Mouse (Mus musculus): ENCODE data around the gene I830077J02Rik. TPM values are rescaled to one million over a fixed set of nuclear protein-coding genes. Genes with fewer than 3 reads are reported as not detected.
A peak's percentile ranks its signal among the peaks of the same experiment; 100 is the strongest.

The I830077J02Rik gene
- 2.4 and 2.9 TPM in 2 replicates for polyA plus RNA-seq (2015; fragmentation: Nextera tagmentation; extraction: Ambion mirVana)

GRCm38 (mm10) chr3:105932240-105933071 lies at the start of gene I830077J02Rik:
TSS of gene I830077J02Rik (minus strand) at chr3:105932664.
- 25% methylated on average over 8 of the region's 8 CpGs for WGBS (ENCODE audit: insufficient replicate concordance)
- Histone ChIP-seq H3K27ac (ENCODE audit: low read length) (peak within 1 kb of the TSS; percentile 31; the same call in 1 of the 2 replicates), H3K36me3 (ENCODE audit: control insufficient read depth, insufficient read depth) (peaks cover under 1% of the 10 kb centered on the region; the same call in 1 of the 2 replicates), H3K4me2 (ENCODE audit: low read depth, low read length) (no peak within 1 kb of the TSS; the same call in 1 of the 2 replicates), H3K4me3 (ENCODE audit: low read depth, low read length) (peak within 1 kb of the TSS; percentile 38), H3K27me3 (ENCODE audit: control insufficient read depth, insufficient read depth, low read depth, low read length) (no peaks in the 10 kb centered on the region), H3K9me3 (replicated peaks; ENCODE audit: control insufficient read depth, low read length) (no peaks in the 10 kb centered on the region), H3K4me1 (ENCODE audit: control insufficient read depth, low read depth, low read length) (no peaks in the 10 kb centered on the region; the same call in 1 of the 2 replicates), H3K9ac (ENCODE audit: low read depth, low read length) (no peak within 1 kb of the TSS)
- ATAC-seq (ENCODE audit: low read depth): peak; percentile 30

GRCm38 (mm10) chr3:105974174-105974573 lies 41.7 kb upstream of the I830077J02Rik start:
- no peaks in the 10 kb centered on the region for H3K4me1 ChIP-seq (ENCODE audit: control insufficient read depth, low read depth, low read length)
- H3K27ac ChIP-seq (ENCODE audit: low read length): no peak overlapping the region
- H3K4me3 ChIP-seq (ENCODE audit: low read depth, low read length): no peak overlapping the region
- ATAC-seq (ENCODE audit: low read depth): peak; percentile 47; the same call in 1 of the 2 replicates
- H3K9ac ChIP-seq (ENCODE audit: low read depth, low read length): no peak overlapping the region
- no peak overlapping the region for H3K4me2 ChIP-seq (ENCODE audit: low read depth, low read length)
- WGBS (ENCODE audit: insufficient replicate concordance): 70% methylated on average over 2 of the region's 2 CpGs
- no peaks in the 10 kb centered on the region for H3K9me3 ChIP-seq (replicated peaks; ENCODE audit: control insufficient read depth, low read length)
- H3K27me3 ChIP-seq (ENCODE audit: control insufficient read depth, insufficient read depth, low read depth, low read length): no peaks in the 10 kb centered on the region
- H3K36me3 ChIP-seq (ENCODE audit: control insufficient read depth, insufficient read depth): no peaks in the 10 kb centered on the region

GRCm38 (mm10) chr3:105973411-105973810 lies 40.9 kb upstream of the I830077J02Rik start, which contains the start of gene Ovgp1:
TSS of gene Ovgp1 (plus strand) at chr3:105973711.
- 61% methylated on average over 3 of the region's 3 CpGs for WGBS (ENCODE audit: insufficient replicate concordance)
- no peaks in the 10 kb centered on the region for H3K27me3 ChIP-seq (ENCODE audit: control insufficient read depth, insufficient read depth, low read depth, low read length)
- H3K9me3 ChIP-seq (replicated peaks; ENCODE audit: control insufficient read depth, low read length): no peaks in the 10 kb centered on the region
- no peak within 1 kb of the TSS for H3K27ac ChIP-seq (ENCODE audit: low read length)
- no peak within 1 kb of the TSS for H3K4me3 ChIP-seq (ENCODE audit: low read depth, low read length)
- no peaks in the 10 kb centered on the region for H3K4me1 ChIP-seq (ENCODE audit: control insufficient read depth, low read depth, low read length)
- no peak for ATAC-seq (ENCODE audit: low read depth)
- H3K4me2 ChIP-seq (ENCODE audit: low read depth, low read length): no peak within 1 kb of the TSS
- no peak within 1 kb of the TSS for H3K9ac ChIP-seq (ENCODE audit: low read depth, low read length)
- H3K36me3 ChIP-seq (ENCODE audit: control insufficient read depth, insufficient read depth): peaks cover 5% of the 10 kb centered on the region

DNA sequence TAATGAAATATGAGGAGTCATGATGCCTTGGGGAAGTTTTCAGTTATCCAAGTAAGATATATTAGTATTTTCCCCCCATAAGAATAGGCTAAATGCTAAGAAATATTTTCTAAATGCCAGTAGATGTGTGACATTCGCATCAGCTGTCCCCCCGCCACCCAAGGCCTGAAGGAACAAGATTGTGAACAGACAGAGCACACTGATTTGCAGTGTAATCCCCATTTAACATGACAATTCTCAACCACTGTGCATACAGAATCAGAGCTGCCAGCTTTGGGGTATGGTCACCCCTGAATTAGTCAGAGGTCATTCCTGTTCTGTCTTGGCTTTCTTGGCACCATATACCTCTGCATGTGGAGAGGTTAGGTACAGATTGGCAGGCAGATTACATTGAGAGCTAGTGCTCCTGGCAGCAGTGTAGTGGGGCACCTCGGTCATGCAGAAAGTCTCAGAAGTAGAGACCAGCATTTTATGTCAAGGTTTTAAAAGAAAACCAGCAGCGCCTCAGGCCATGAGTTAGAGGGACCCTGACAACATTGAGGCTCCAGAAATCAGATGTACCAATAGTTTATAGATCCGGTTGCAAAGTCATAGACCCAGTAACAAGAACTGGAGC lies 39.5 kb upstream of the I830077J02Rik start:
- Histone ChIP-seq H3K27me3 (ENCODE audit: control insufficient read depth, insufficient read depth, low read depth, low read length) (no peaks in the 10 kb centered on the region), H3K4me3 (ENCODE audit: low read depth, low read length) (no peak overlapping the region), H3K36me3 (ENCODE audit: control insufficient read depth, insufficient read depth) (peaks cover 12% of the 10 kb centered on the region), H3K9ac (ENCODE audit: low read depth, low read length) (no peak overlapping the region), H3K4me1 (ENCODE audit: control insufficient read depth, low read depth, low read length) (no peaks in the 10 kb centered on the region), H3K4me2 (ENCODE audit: low read depth, low read length) (no peak overlapping the region), H3K9me3 (replicated peaks; ENCODE audit: control insufficient read depth, low read length) (no peaks in the 10 kb centered on the region), H3K27ac (ENCODE audit: low read length) (no peak overlapping the region)
- 70% methylated on average over 5 of the region's 5 CpGs for WGBS (ENCODE audit: insufficient replicate concordance)
- no peak for ATAC-seq (ENCODE audit: low read depth)

- H3K4me3 ChIP-seq (ENCODE audit: low read depth, low read length): no peak overlapping the region
- no peak overlapping the region for H3K27ac ChIP-seq (ENCODE audit: low read length)
- ATAC-seq (ENCODE audit: low read depth): no peak
- no peaks in the 10 kb centered on the region for H3K27me3 ChIP-seq (ENCODE audit: control insufficient read depth, insufficient read depth, low read depth, low read length)
- H3K4me2 ChIP-seq (ENCODE audit: low read depth, low read length): no peak overlapping the region
- no peak overlapping the region for H3K9ac ChIP-seq (ENCODE audit: low read depth, low read length)
- no peaks in the 10 kb centered on the region for H3K9me3 ChIP-seq (replicated peaks; ENCODE audit: control insufficient read depth, low read length)
- H3K4me1 ChIP-seq (ENCODE audit: control insufficient read depth, low read depth, low read length): peaks cover 16% of the 10 kb centered on the region
- 90% methylated on average over 2 of the region's 2 CpGs for WGBS (ENCODE audit: insufficient replicate concordance)
- peaks cover 31% of the 10 kb centered on the region for H3K36me3 ChIP-seq (ENCODE audit: control insufficient read depth, insufficient read depth)
Observed at GRCm38 (mm10) chr3:105960700-105961099, 28.2 kb upstream of the I830077J02Rik start.

GRCm38 (mm10) chr3:105959999-105960398 lies 27.5 kb upstream of the I830077J02Rik start, which contains the start of gene Atp5f1:
TSS of gene Atp5f1 (minus strand) at chr3:105960099.
- no peak for ATAC-seq (ENCODE audit: low read depth)
- Histone ChIP-seq H3K4me3 (ENCODE audit: low read depth, low read length) (peak within 1 kb of the TSS; percentile 94), H3K4me1 (ENCODE audit: control insufficient read depth, low read depth, low read length) (peaks cover 16% of the 10 kb centered on the region), H3K36me3 (ENCODE audit: control insufficient read depth, insufficient read depth) (peaks cover 31% of the 10 kb centered on the region), H3K4me2 (ENCODE audit: low read depth, low read length) (peak within 1 kb of the TSS; percentile 92), H3K27me3 (ENCODE audit: control insufficient read depth, insufficient read depth, low read depth, low read length) (no peaks in the 10 kb centered on the region), H3K27ac (ENCODE audit: low read length) (peak within 1 kb of the TSS; percentile 93), H3K9ac (ENCODE audit: low read depth, low read length) (peak within 1 kb of the TSS; percentile 94), H3K9me3 (replicated peaks; ENCODE audit: control insufficient read depth, low read length) (no peaks in the 10 kb centered on the region)
- 4% methylated on average over 6 of the region's 6 CpGs for WGBS (ENCODE audit: insufficient replicate concordance)

- H3K9ac ChIP-seq (ENCODE audit: low read depth, low read length): peak overlapping the region; percentile 82
- no peaks in the 10 kb centered on the region for H3K27me3 ChIP-seq (ENCODE audit: control insufficient read depth, insufficient read depth, low read depth, low read length)
- WGBS (ENCODE audit: insufficient replicate concordance): under 1% methylated on average over 26 of the region's 26 CpGs
- H3K4me3 ChIP-seq (ENCODE audit: low read depth, low read length): peak overlapping the region; percentile 94
- H3K36me3 ChIP-seq (ENCODE audit: control insufficient read depth, insufficient read depth): peaks cover 29% of the 10 kb centered on the region
- peak; percentile 22 for ATAC-seq (ENCODE audit: low read depth)
- H3K9me3 ChIP-seq (replicated peaks; ENCODE audit: control insufficient read depth, low read length): no peaks in the 10 kb centered on the region
- H3K27ac ChIP-seq (ENCODE audit: low read length): peak overlapping the region; percentile 66
- peaks cover 16% of the 10 kb centered on the region for H3K4me1 ChIP-seq (ENCODE audit: control insufficient read depth, low read depth, low read length)
- peak overlapping the region; percentile 92 for H3K4me2 ChIP-seq (ENCODE audit: low read depth, low read length)
Observed at GRCm38 (mm10) chr3:105959585-105959984, 27.1 kb upstream of the I830077J02Rik start.

- peak within 1 kb of the TSS; percentile 94 for H3K9ac ChIP-seq (ENCODE audit: low read depth, low read length)
- H3K9me3 ChIP-seq (replicated peaks; ENCODE audit: control insufficient read depth, low read length): no peaks in the 10 kb centered on the region
- peak; percentile 94 for ATAC-seq (ENCODE audit: low read depth)
- no peaks in the 10 kb centered on the region for H3K27me3 ChIP-seq (ENCODE audit: control insufficient read depth, insufficient read depth, low read depth, low read length)
- H3K36me3 ChIP-seq (ENCODE audit: control insufficient read depth, insufficient read depth): peaks cover 30% of the 10 kb centered on the region
- H3K4me2 ChIP-seq (ENCODE audit: low read depth, low read length): peak within 1 kb of the TSS; percentile 92
- peaks cover 16% of the 10 kb centered on the region for H3K4me1 ChIP-seq (ENCODE audit: control insufficient read depth, low read depth, low read length)
- H3K27ac ChIP-seq (ENCODE audit: low read length): peak within 1 kb of the TSS; percentile 93
- peak within 1 kb of the TSS; percentile 94 for H3K4me3 ChIP-seq (ENCODE audit: low read depth, low read length)
- under 1% methylated on average over 52 of the region's 52 CpGs for WGBS (ENCODE audit: insufficient replicate concordance)
Observed at GRCm38 (mm10) chr3:105958974-105959580, 26.6 kb upstream of the I830077J02Rik start, which contains the start of gene Wdr77. TSS of gene Wdr77 (plus strand) at chr3:105959369.

Data from liver, embryonic 16.5 days (tissue).